Mouse (Mus musculus) liver, embryonic 13.5 days (tissue): Measurements from ENCODE around the gene E2f1. TPM values are rescaled to one million over a fixed set of nuclear protein-coding genes. Genes with fewer than 3 reads are reported as not detected.

Experiments
- ATAC-seq: fragments of 200-750 bp; cut with Nextera tagmentation; 2 replicates; pipeline ENCODE4 v1.8.0; 2017; ENCODE audit warnings: low read depth, mild to moderate bottlenecking, moderate number of reproducible peaks, moderate library complexity
- DNase-seq: peaks from one replicate; pipeline ENCODE4 v3.0.0; 2022
- H3K27ac ChIP-seq: fragments of 300-500 bp; sonication (generic); 2 replicates; pipeline ENCODE4 v1.5.1; 2015; ENCODE audit warnings: moderate library complexity, mild to moderate bottlenecking, inconsistent platforms
- H3K27me3 ChIP-seq: fragments of 300-500 bp; sonication (generic); 2 replicates; pipeline ENCODE4 v1.6.1; 2015; ENCODE audit warnings: mild to moderate bottlenecking, inconsistent platforms
- H3K36me3 ChIP-seq: fragments of 300-500 bp; sonication (generic); 2 replicates; pipeline ENCODE4 v1.6.1; 2015; ENCODE audit warnings: mild to moderate bottlenecking, inconsistent platforms
- H3K4me1 ChIP-seq: fragments of 300-500 bp; sonication (generic); replicated peaks from 2 replicates; pipeline ENCODE4 v1.6.1; 2015; ENCODE audit warnings: inconsistent platforms
- H3K4me2 ChIP-seq: fragments of 300-500 bp; sonication (generic); 2 replicates; pipeline ENCODE4 v1.6.1; 2015; ENCODE audit warnings: inconsistent platforms, mild to moderate bottlenecking, moderate library complexity
- H3K4me3 ChIP-seq: fragments of 300-500 bp; sonication (generic); replicated peaks from 2 replicates; pipeline ENCODE4 v1.5.1; 2015; ENCODE audit warnings: mild to moderate bottlenecking, inconsistent platforms
- H3K9ac ChIP-seq: fragments of 300-500 bp; sonication (generic); 2 replicates; pipeline ENCODE4 v1.6.1; 2015; ENCODE audit warnings: mild to moderate bottlenecking, inconsistent platforms
- H3K9me3 ChIP-seq: fragments of 300-500 bp; sonication (generic); replicated peaks from 2 replicates; pipeline ENCODE4 v1.6.1; 2016; ENCODE audit warnings: inconsistent platforms
- WGBS: fragments of 180-500 bp; shearing (Covaris S2); methylation state at CpG from one replicate; pipeline ENCODE4 v1.1.7; 2015; ENCODE audit not compliant: insufficient replicate concordance; 5-methylcytosine and 5-hydroxymethylcytosine counted together
- polyA plus RNA-seq: library from polyadenylated mRNA; unstranded; fragments of >200 nt; fragmentation: Nextera tagmentation; extraction: Ambion mirVana; gene quantifications from 2 replicates; pipeline ENCODE4 v1.2.1, GENCODE M21; 2015

The E2f1 gene
- polyA plus RNA-seq, 1 experiment from 2014 or later, result 17.7 TPM

GRCm38 (mm10) chr2:154525285-154525684, 44.4 kb downstream of the E2f1 start:
- no peak for DNase-seq
- no peak overlapping the region for H3K4me2 ChIP-seq
- H3K9ac ChIP-seq, result no peak overlapping the region
- no peak overlapping the region for H3K27ac ChIP-seq
- ATAC-seq, result no peak
- no peak overlapping the region for H3K4me3 ChIP-seq
- H3K4me1 ChIP-seq, result 0 out of 2 replicates have a peak, but pooled peaks cover under 1% of the 10 kb centered on the region
- H3K36me3 ChIP-seq, result peaks cover 47% of the 10 kb centered on the region
- 87% methylated on average over 2 of the region's 2 CpGs for WGBS
- no peaks in the 10 kb centered on the region for H3K9me3 ChIP-seq
- H3K27me3 ChIP-seq, result no peaks in the 10 kb centered on the region

DNA sequence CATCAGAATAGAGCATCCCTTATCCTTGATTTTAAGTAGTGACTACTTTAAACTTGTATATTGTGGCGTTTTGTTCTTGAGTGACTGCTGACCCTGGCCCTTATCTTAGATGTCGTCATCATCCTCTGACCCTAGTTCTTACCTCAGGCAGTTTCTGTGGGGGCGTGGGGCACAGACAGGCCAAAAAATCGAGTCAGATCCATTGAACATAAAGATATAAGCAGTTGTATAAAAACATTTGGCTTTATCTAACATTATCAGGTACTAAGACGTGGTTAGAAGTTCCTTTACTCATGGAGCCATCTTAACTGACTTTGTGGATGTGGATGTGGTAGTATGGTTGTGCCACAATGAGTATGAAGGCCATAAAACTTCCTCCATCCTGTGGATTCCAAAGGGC, 47.4 kb downstream of the E2f1 start:
- Histone ChIP-seq H3K36me3 (peaks cover 43% of the 10 kb centered on the region), H3K4me3 (no peak overlapping the region), H3K9ac (no peak overlapping the region), H3K27me3 (no peaks in the 10 kb centered on the region), H3K27ac (no peak overlapping the region), H3K9me3 (no peaks in the 10 kb centered on the region), H3K4me1 (no peaks in the 10 kb centered on the region), H3K4me2 (no peak overlapping the region)
- no peak for ATAC-seq
- DNase-seq, result no peak
- 50% methylated on average over 5 of the region's 5 CpGs for WGBS

DNA sequence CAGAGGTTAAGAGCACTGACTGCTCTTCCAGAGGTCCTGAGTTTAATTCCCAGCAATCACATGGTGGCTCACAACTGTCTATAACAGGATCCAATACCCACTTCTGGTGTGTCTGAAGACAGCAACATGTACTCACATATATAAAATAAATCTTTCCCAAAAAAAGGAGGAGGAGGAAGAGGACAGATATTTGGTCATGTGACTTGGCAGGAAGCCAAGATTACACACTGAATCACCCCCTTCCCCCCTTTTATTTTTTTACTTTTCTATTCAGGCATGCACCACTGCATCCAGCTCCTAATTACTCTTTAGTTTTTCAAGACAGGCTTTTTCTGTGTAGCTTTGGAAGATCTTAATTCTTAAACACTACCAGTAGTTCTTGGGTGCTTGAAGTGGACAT, 48.2 kb downstream of the E2f1 start:
- no peak overlapping the region for H3K4me2 ChIP-seq
- H3K4me3 ChIP-seq, result no peak overlapping the region
- no peaks in the 10 kb centered on the region for H3K27me3 ChIP-seq
- H3K9ac ChIP-seq, result no peak overlapping the region
- H3K9me3 ChIP-seq, result no peaks in the 10 kb centered on the region
- H3K27ac ChIP-seq, result no peak overlapping the region
- H3K36me3 ChIP-seq, result peaks cover 38% of the 10 kb centered on the region
- no peaks in the 10 kb centered on the region for H3K4me1 ChIP-seq
- no peak for DNase-seq
- no peak for ATAC-seq

DNA sequence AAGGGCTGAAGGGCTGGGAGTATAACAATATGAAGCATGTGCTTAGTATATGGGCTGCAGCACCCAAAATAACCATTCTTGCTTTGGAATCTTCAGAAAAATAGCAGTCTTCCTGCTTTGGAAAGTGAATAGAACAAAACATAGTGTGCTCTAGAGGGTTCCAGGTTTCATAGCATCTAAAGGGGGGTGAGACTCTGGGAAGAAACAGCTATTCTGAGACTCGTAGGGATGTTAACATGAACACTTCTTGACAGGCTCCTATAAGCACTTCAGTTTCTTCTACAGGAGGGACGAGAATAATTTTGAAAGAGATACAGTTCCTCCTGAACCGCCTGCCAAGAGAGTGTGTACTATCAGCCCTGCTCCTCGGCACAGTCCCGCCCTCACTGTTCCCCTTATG, 52.3 kb downstream of the E2f1 start:
- Histone ChIP-seq H3K27me3 (no peaks in the 10 kb centered on the region), H3K36me3 (peaks cover 11% of the 10 kb centered on the region), H3K9me3 (no peaks in the 10 kb centered on the region), H3K4me3 (no peak overlapping the region), H3K27ac (no peak overlapping the region), H3K4me2 (no peak overlapping the region), H3K4me1 (no peaks in the 10 kb centered on the region), H3K9ac (no peak overlapping the region)
- WGBS, result 77% methylated on average over 5 of the region's 5 CpGs
- DNase-seq (no peak), ATAC-seq (no peak)

DNA sequence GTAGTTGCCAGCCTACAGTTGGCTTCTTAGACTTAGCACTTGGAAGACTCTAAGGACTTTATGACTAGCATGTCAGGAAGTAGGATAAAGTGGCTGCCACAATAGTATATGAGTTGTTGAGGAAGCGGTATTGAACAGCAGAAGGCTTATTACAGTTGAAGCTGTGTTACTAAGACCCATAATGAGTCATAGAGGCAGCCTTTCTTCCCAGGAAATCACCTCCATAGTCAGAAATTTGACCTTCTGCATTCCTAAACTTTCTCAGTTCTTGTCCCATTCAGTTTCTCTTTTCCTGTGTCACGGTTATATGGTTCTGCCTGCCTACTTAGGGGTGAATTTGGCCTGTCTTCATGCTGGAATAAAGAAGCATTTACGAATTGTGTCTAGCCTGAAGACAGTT, 52.7 kb downstream of the E2f1 start:
- DNase-seq, result no peak

DNA sequence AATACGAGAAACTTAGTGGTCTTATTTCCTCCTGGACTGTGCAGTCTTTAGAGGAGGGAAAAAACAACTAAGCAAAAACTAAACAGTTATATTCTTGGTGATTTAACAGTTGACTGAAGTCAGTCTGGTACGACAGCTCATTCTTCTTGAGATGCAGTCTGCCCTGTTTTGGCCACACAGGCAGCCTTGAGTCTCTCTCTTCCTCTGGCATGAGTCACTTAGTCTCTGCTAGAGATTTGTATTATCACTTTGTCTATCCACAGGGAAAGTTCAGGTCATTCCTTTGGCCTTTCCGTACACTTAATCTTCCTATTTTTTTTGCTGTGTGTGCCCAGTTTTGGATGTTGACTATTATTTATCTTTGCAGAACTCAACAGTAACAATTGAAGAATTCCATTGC, 59.6 kb downstream of the E2f1 start:
- peaks cover 12% of the 10 kb centered on the region for H3K4me1 ChIP-seq
- H3K27me3 ChIP-seq, result no peaks in the 10 kb centered on the region
- H3K27ac ChIP-seq, result no peak overlapping the region
- H3K36me3 ChIP-seq, result peaks cover 25% of the 10 kb centered on the region
- 86% methylated on average over 3 of the region's 3 CpGs for WGBS
- no peak overlapping the region for H3K4me3 ChIP-seq
- H3K9me3 ChIP-seq, result no peaks in the 10 kb centered on the region
- H3K9ac ChIP-seq, result no peak overlapping the region
- ATAC-seq (no peak), DNase-seq (no peak)
- no peak overlapping the region for H3K4me2 ChIP-seq

More for the DNA sequence above, 52.7 kb downstream of the E2f1 start:
- Histone ChIP-seq H3K27me3 (no peaks in the 10 kb centered on the region), H3K9ac (no peak overlapping the region), H3K36me3 (peaks cover 11% of the 10 kb centered on the region), H3K4me3 (no peak overlapping the region), H3K9me3 (no peaks in the 10 kb centered on the region), H3K4me1 (no peaks in the 10 kb centered on the region), H3K4me2 (no peak overlapping the region), H3K27ac (no peak overlapping the region)
- ATAC-seq, result no peak
- WGBS, result 75% methylated on average over 3 of the region's 3 CpGs

Other genes starting within 250 kb of the E2f1 start
- 18.0 and 18.9 TPM in 2 replicates for gene Cdk5rap1, start 196.9 kb downstream of the E2f1 start, polyA plus RNA-seq
- 1.7 and 2.0 TPM in 2 replicates for gene Snta1, start 161.8 kb downstream of the E2f1 start, polyA plus RNA-seq
- gene Cbfa2t2, start 133.4 kb downstream of the E2f1 start, polyA plus RNA-seq, result 8.4 and 9.6 TPM in 2 replicates
- gene 1700003F12Rik, start 22.8 kb downstream of the E2f1 start, polyA plus RNA-seq, result 1.3 and 1.5 TPM in 2 replicates
- gene Actl10, start 18.1 kb downstream of the E2f1 start, polyA plus RNA-seq, result not detected in 2 replicates
- 0.81 and 0.88 TPM in 2 replicates for gene Necab3, start 11.0 kb downstream of the E2f1 start, polyA plus RNA-seq
- 26.8 and 28.9 TPM in 2 replicates for gene Pxmp4, start 33.8 kb upstream of the E2f1 start, polyA plus RNA-seq
- gene Zfp341, start 43.4 kb upstream of the E2f1 start, polyA plus RNA-seq, result 1.9 and 2.1 TPM in 2 replicates
- gene 4930519P11Rik, start 43.5 kb upstream of the E2f1 start, polyA plus RNA-seq, result not detected in 2 replicates
- gene Chmp4b, start 81.8 kb upstream of the E2f1 start, polyA plus RNA-seq, result 15.0 and 17.5 TPM in 2 replicates
- gene Gm14214, start 200.1 kb upstream of the E2f1 start, polyA plus RNA-seq, result not detected in 2 replicates
- gene Raly, start 221.2 kb upstream of the E2f1 start, polyA plus RNA-seq, result 26.8 and 29.5 TPM in 2 replicates
- 0.22 TPM in 1 of 2 replicates, not detected in the other for gene a, start 221.5 kb upstream of the E2f1 start, polyA plus RNA-seq